Mouse (Mus musculus) midbrain, postnatal 0 days (tissue): Measurements from ENCODE around the gene Med28. TPM values are rescaled to one million over a fixed set of nuclear protein-coding genes. Genes with fewer than 3 reads are reported as not detected.

ENCODE experiments used
- ATAC-seq: fragments of 200-750 bp; cut with Nextera tagmentation; 2 replicates; pipeline ENCODE4 v1.8.0; 2017; ENCODE audit warnings: moderate number of reproducible peaks, mild to moderate bottlenecking, moderate TSS enrichment, moderate library complexity; ENCODE audit not compliant: low FRiP score
- DNase-seq: peaks from one replicate; pipeline ENCODE4 v3.0.0-alpha.2; 2015; ENCODE audit warnings: low spot score
- H3K27ac ChIP-seq: fragments of 300-500 bp; sonication (generic); 2 replicates; pipeline ENCODE4 v1.5.1; 2014; ENCODE audit warnings: low read depth, mild to moderate bottlenecking, low read length, mixed read lengths
- H3K27me3 ChIP-seq: fragments of 300-500 bp; sonication (generic); 2 replicates; pipeline ENCODE4 v1.6.1; 2014; ENCODE audit warnings: low read length, control low read depth, mixed read lengths; ENCODE audit not compliant: insufficient read depth
- H3K36me3 ChIP-seq: fragments of 300-500 bp; sonication (generic); 2 replicates; pipeline ENCODE4 v1.6.1; 2014; ENCODE audit warnings: low read length, control low read depth, mixed read lengths; ENCODE audit not compliant: insufficient read depth
- H3K4me1 ChIP-seq: fragments of 300-500 bp; sonication (generic); 2 replicates; pipeline ENCODE4 v1.6.1; 2014; ENCODE audit warnings: mild to moderate bottlenecking, control low read depth, antibody characterized with exemption, low read length, mixed read lengths; ENCODE audit not compliant: insufficient read depth
- H3K4me2 ChIP-seq: fragments of 300-500 bp; sonication (generic); 2 replicates; pipeline ENCODE4 v1.6.1; 2014; ENCODE audit warnings: low read depth, mild to moderate bottlenecking, low read length, mixed read lengths; ENCODE audit not compliant: poor library complexity, severe bottlenecking
- H3K4me3 ChIP-seq: fragments of 300-500 bp; sonication (generic); 2 replicates; pipeline ENCODE4 v1.5.1; 2014; ENCODE audit warnings: low read depth, mild to moderate bottlenecking, low read length, moderate library complexity
- H3K9ac ChIP-seq: fragments of 300-500 bp; sonication (generic); replicated peaks from 2 replicates; pipeline ENCODE4 v1.6.1; 2014; ENCODE audit warnings: mild to moderate bottlenecking, low read length, moderate library complexity, mixed read lengths; ENCODE audit not compliant: poor library complexity, severe bottlenecking
- H3K9me3 ChIP-seq: fragments of 300-500 bp; sonication (generic); 2 replicates; pipeline ENCODE4 v1.6.1; 2016; ENCODE audit warnings: low read length, control low read depth
- CTCF ChIP-seq: IDR thresholded peaks from 2 replicates; pipeline ENCODE4 v1.5.1; 2016; ENCODE audit warnings: antibody characterized with exemption, mild to moderate bottlenecking
- WGBS: fragments of 180-500 bp; shearing (Covaris S2); extraction: QIAGEN DNeasy Blood & Tissue Kit; methylation state at CpG from one replicate; pipeline ENCODE4 v1.1.7; 2014; 5-methylcytosine and 5-hydroxymethylcytosine counted together
- polyA plus RNA-seq: library from polyadenylated mRNA; unstranded; fragments of >200 nt; fragmentation: Nextera tagmentation; extraction: Ambion mirVana; gene quantifications from 2 replicates; pipeline ENCODE4 v1.2.1, GENCODE M21; 2015
- total RNA-seq: library from RNA; depleted of rRNA; stranded (reverse); fragments of >200 nt; gene quantifications from 2 replicates; pipeline ENCODE4 v1.2.3, GENCODE M21; 2014; rRNA removed

Med28 gene
- total and polyA plus RNA-seq, 2 experiments from 2014 or later, result 45.6 to 253 TPM

GRCm38 (mm10) chr5:45564054-45564453 is 44.0 kb downstream of the Med28 start:
- DNase-seq, result no peak
- no peak for TF ChIP-seq CTCF
- H3K4me3 ChIP-seq, result no peak overlapping the region
- no peak for ATAC-seq
- H3K9me3 ChIP-seq, result no peaks in the 10 kb centered on the region
- no peaks in the 10 kb centered on the region for H3K27me3 ChIP-seq
- no peak overlapping the region for H3K4me2 ChIP-seq
- WGBS, result 72% methylated on average over 6 of the region's 6 CpGs
- 0 out of 2 replicates have a peak, but pooled peaks cover 3% of the 10 kb centered on the region for H3K36me3 ChIP-seq
- H3K27ac ChIP-seq, result no peak overlapping the region
- H3K9ac ChIP-seq, result no peak overlapping the region
- no peaks in the 10 kb centered on the region for H3K4me1 ChIP-seq

GRCm38 (mm10) chr5:45565829-45566228 is 45.8 kb downstream of the Med28 start:
- 0 out of 2 replicates have a peak, but pooled peaks cover 3% of the 10 kb centered on the region for H3K36me3 ChIP-seq
- no peak overlapping the region for H3K27ac ChIP-seq
- TF ChIP-seq CTCF, result no peak
- ATAC-seq (no peak), DNase-seq (no peak)
- H3K4me3 ChIP-seq, result no peak overlapping the region
- no peaks in the 10 kb centered on the region for H3K9me3 ChIP-seq
- H3K9ac ChIP-seq, result no peak overlapping the region
- H3K4me1 ChIP-seq, result no peaks in the 10 kb centered on the region
- WGBS, result 92% methylated on average over 1 of the region's 1 CpGs
- H3K4me2 ChIP-seq, result no peak overlapping the region
- H3K27me3 ChIP-seq, result no peaks in the 10 kb centered on the region

GRCm38 (mm10) chr5:45572816-45573215 is 52.8 kb downstream of the Med28 start:
- no peak overlapping the region for H3K4me2 ChIP-seq
- H3K27ac ChIP-seq, result no peak overlapping the region
- 58% methylated on average over 5 of the region's 5 CpGs for WGBS
- H3K4me3 ChIP-seq, result no peak overlapping the region
- no peak overlapping the region for H3K9ac ChIP-seq
- no peak for TF ChIP-seq CTCF
- 0 out of 2 replicates have a peak, but pooled peaks cover 3% of the 10 kb centered on the region for H3K36me3 ChIP-seq
- no peaks in the 10 kb centered on the region for H3K27me3 ChIP-seq
- no peaks in the 10 kb centered on the region for H3K4me1 ChIP-seq
- no peaks in the 10 kb centered on the region for H3K9me3 ChIP-seq
- ATAC-seq (no peak), DNase-seq (no peak)

- Histone ChIP-seq H3K4me1 (no peaks in the 10 kb centered on the region), H3K9me3 (no peaks in the 10 kb centered on the region), H3K36me3 (no peaks in the 10 kb centered on the region), H3K4me3 (no peak overlapping the region), H3K4me2 (no peak overlapping the region), H3K27ac (no peak overlapping the region), H3K27me3 (no peaks in the 10 kb centered on the region), H3K9ac (no peak overlapping the region)
- DNase-seq (no peak), ATAC-seq (no peak)
- 82% methylated on average over 3 of the region's 3 CpGs for WGBS
- TF ChIP-seq CTCF, result no peak
Measured at GRCm38 (mm10) chr5:45576716-45577115, 56.7 kb downstream of the Med28 start.

GRCm38 (mm10) chr5:45577376-45577775 is 57.3 kb downstream of the Med28 start:
- Histone ChIP-seq H3K4me3 (no peak overlapping the region), H3K9me3 (no peaks in the 10 kb centered on the region), H3K4me1 (no peaks in the 10 kb centered on the region), H3K36me3 (no peaks in the 10 kb centered on the region), H3K9ac (no peak overlapping the region), H3K27ac (no peak overlapping the region), H3K4me2 (no peak overlapping the region), H3K27me3 (no peaks in the 10 kb centered on the region)
- ATAC-seq (no peak), DNase-seq (no peak)
- 85% methylated on average over 1 of the region's 1 CpGs for WGBS
- TF ChIP-seq CTCF, result no peak

Other genes with a start within 250 kb of the Med28 start
- gene Qdpr, start 70.0 kb upstream of the Med28 start, total RNA-seq, result 37.3 and 40.0 TPM in 2 replicates
- 139 and 147 TPM in 2 replicates for gene Qdpr, start 70.0 kb upstream of the Med28 start, polyA plus RNA-seq
- 0.27 TPM in 1 of 2 replicates, not detected in the other for gene Clrn2, start 66.5 kb upstream of the Med28 start, total RNA-seq
- gene Clrn2, start 66.5 kb upstream of the Med28 start, polyA plus RNA-seq, result not detected in 2 replicates
- 20.9 and 23.9 TPM in 2 replicates for gene Lap3, start 26.9 kb upstream of the Med28 start, total RNA-seq
- gene Lap3, start 26.9 kb upstream of the Med28 start, polyA plus RNA-seq, result 27.7 and 29.7 TPM in 2 replicates
- 13.0 and 13.9 TPM in 2 replicates for gene Fam184b, start 119.4 kb downstream of the Med28 start, total RNA-seq
- 9.4 and 9.5 TPM in 2 replicates for gene Fam184b, start 119.4 kb downstream of the Med28 start, polyA plus RNA-seq
- 2.4 and 3.2 TPM in 2 replicates for gene Ncapg, start 149.7 kb downstream of the Med28 start, total RNA-seq
- gene Ncapg, start 149.7 kb downstream of the Med28 start, polyA plus RNA-seq, result 2.1 and 2.4 TPM in 2 replicates